Mouse (Mus musculus): ENCODE data around the gene Olfr44. TPM values are rescaled to one million over a fixed set of nuclear protein-coding genes. Genes with fewer than 3 reads are reported as not detected.

The Olfr44 gene
- not detected for total RNA-seq (2021)
- long read RNA-seq, experiment 1, result 0 reads
- long read RNA-seq, experiment 2, result 0 reads

DNA sequence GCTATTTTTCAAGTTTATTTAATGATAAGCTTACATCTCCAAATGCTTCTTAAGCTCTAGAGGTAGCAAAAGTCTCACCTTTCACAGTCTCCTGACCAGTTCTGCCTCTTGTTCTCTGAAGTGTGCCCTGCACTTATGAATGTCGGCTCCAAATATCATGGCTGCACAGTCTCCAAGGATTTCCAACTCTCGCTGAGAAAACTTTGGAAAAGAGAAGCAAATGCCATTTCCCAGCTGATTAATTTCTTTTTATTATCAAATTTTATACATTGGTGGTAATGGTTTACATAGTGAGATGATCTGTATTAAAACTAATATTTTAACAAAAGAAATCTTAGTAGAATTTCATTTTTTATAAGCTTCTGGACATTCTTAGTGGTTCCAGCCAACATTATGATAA is at the start of gene Olfr44:
TSS of gene Olfr44 (minus strand) at position 101 of the 400 bp plus-strand sequence.
- DNase-seq (ENCODE audit: low spot score), result no peak

DNA sequence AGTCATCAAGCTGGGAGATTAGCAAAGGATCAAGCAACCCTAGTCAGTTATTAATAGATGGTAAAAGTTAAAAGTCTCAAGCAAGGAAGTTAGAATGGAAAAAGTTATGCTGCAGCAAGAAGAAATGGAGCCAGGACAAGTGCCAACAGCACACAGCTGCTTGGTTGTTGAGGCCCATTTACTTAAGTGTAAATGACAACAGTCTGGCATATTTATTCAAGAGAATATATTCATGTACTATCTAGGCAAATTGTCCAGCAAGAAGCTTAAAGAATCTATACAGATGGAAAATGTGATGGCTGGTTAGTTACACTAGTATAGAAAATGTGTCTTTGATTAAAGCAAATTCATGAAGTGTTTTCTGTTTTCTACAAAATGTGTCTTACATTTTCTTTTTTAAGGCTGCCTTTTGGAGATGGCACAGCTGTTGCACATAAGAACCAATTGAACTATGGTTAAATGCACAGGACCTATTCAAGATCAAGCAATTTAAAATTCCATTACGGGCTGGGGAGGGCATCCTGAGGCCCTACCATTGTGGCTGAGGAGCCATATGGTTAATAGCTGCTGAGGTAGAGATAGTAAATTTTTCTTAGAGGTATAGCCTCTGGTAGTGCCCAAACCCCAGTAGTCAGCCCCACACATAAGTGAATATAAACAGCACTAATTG is 30.0 kb upstream of the Olfr44 start:
- no peak for DNase-seq (ENCODE audit: low spot score)

DNA sequence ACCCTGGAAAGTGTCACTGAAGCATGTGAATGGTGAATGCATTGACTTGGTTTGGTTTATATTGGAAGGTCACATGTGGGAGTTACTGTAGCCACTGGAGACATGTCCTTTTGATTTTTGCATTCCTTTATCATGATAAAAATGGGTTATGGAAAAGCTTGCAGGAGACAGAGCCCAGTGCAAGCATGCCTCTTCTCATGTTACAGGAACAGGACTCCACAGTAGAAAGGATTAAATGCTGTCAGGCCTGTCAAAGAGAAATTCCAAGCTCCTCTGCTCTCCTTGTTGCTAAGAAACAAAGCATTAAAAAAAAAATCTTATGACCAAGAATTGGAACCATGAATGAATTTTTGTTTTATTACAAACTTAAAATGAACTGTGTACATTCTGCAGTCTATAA is 24.8 kb upstream of the Olfr44 start:
- no peak for DNase-seq (ENCODE audit: low spot score)

DNA sequence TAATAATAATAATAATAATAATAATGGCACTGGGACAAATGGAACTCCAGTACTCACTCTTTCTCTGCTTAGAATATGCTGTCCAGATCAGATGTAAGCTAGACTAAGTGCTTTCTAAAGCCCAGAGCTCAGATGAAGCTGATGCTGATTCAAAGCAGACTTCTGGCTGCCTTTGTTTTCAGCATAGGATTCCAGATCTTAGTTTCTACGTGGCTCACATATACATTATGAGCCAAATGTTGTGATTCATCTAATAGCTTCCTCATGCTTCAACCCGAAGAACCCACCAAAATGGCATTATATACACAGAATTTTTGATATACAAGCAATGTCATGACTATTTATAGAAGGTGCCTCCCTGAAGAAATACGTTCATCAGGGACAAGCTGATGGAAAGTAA is 21.7 kb upstream of the Olfr44 start, which contains the start of gene Olfr957:
TSS of gene Olfr957 (minus strand) at position 279 of the 400 bp plus-strand sequence.
- no peak for DNase-seq (ENCODE audit: low spot score)

DNA sequence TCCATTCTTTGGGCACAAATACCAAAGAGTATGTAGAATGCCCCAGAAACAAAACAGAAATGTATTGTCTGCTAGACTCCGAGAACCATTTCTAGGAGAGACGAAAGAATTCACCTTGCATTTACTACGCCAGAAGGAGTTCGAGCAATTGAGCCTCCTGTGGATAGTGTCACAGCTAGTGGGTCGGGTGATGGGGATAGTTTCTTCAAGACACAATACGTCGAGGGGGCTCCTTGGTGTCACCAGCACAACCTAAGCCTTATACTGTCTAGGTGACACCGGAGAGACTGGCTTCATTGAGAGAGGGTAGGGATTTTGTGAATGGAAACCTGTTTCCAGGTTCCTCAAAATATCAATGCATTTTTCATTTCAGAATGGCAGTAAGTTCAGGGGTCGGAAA is 15.6 kb upstream of the Olfr44 start:
- DNase-seq (ENCODE audit: low spot score), result no peak

DNA sequence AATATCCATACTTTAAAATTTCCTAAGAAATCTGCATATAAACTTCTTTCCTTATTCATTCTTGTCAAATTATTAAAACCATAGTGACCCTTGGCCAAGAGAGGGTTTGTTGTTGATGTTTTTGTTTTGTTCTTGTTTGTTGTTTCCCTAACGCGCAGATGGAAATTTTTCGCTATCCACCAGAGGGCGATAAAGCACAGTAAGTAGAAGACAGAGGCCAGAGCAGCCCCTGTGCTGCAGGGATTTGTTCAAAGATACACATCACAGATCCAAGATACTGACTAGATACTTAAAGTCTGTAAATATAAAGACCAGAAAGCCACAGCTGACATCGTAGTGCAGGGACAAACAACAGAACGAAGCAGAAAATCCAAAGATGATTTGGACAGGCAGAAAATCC is 15.2 kb upstream of the Olfr44 start:
- peak; percentile 7 for DNase-seq (ENCODE audit: low spot score)

DNA sequence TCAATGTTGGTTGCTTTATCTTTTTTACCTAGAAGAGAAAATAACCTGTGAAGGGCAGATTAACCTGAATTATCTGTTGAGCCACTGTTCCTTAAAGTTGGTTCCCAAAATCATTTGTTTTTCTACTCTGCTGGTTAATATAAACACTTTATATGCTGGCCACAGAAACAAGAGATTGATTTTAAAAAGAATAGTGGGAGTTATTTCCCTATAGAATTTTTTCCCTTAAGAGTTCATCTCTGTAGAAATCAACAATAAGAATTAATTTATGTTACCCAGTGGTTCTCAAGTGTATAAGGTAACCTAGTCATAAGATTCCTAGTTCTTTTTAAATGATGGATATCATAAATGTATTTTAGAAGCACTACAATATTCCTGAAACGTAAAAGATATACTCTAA is 22.0 kb downstream of the Olfr44 start, which contains the start of gene Olfr955:
TSS of gene Olfr955 (minus strand) at position 101 of the 400 bp plus-strand sequence.
- DNase-seq (ENCODE audit: low spot score), result no peak

DNA sequence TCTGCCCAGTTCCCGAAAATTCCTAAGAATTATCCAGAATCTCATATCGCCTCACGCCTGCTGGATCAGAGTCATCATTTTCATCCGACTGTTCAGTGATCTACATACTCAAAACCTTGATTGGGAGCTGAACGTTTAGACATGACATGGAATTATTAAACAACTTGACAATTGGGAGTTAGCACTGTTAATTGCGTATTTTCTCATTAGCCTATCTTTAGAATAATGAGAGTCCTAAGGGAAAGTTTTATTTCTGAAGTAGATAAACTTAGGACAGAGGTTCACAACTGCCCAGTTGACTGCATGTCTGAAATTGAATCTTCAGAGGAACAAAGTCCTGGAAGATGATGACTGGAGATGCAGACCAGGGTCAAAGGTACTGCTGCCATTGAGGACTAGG is 37.4 kb downstream of the Olfr44 start, which contains the start of gene Olfr954:
TSS of gene Olfr954 (plus strand) at position 301 of the 400 bp plus-strand sequence.
- no peak for DNase-seq (ENCODE audit: low spot score)

Other genes with a start within 250 kb of the Olfr44 start
- gene Olfr1537, start 244.0 kb downstream of the Olfr44 start, total RNA-seq (2021), result not detected
- not detected for gene Olfr945, start 217.2 kb downstream of the Olfr44 start, total RNA-seq (2021)
- gene Olfr948, start 167.9 kb downstream of the Olfr44 start, total RNA-seq (2021), result not detected
- not detected for gene Olfr951, start 106.6 kb downstream of the Olfr44 start, total RNA-seq (2021)
- gene Olfr952, start 66.8 kb downstream of the Olfr44 start, total RNA-seq (2021), result not detected
- not detected for gene Olfr954, start 37.3 kb downstream of the Olfr44 start, total RNA-seq (2021)
- not detected for gene Olfr955, start 22.1 kb downstream of the Olfr44 start, total RNA-seq (2021)
- not detected for gene Olfr957, start 21.8 kb upstream of the Olfr44 start, total RNA-seq (2021)
- not detected for gene Olfr958, start 60.1 kb upstream of the Olfr44 start, total RNA-seq (2021)
- gene Olfr959, start 81.6 kb upstream of the Olfr44 start, total RNA-seq (2021), result not detected
- gene AW551984, start 110.4 kb upstream of the Olfr44 start, total RNA-seq (2021), result under 1 TPM; 0.38 to 0.66 TPM
- not detected for gene Olfr148, start 116.7 kb upstream of the Olfr44 start, total RNA-seq (2021)
- gene Olfr960, start 127.4 kb upstream of the Olfr44 start, total RNA-seq (2021), result not detected
- not detected for gene Olfr961, start 151.1 kb upstream of the Olfr44 start, total RNA-seq (2021)
- not detected for gene Olfr963, start 173.2 kb upstream of the Olfr44 start, total RNA-seq (2021)
- not detected for gene Olfr149, start 213.1 kb upstream of the Olfr44 start, total RNA-seq (2021)
- not detected for gene Olfr965, start 217.4 kb upstream of the Olfr44 start, total RNA-seq (2021)
- gene Olfr150, start 237.0 kb upstream of the Olfr44 start, total RNA-seq (2021), result not detected

Data from gastrocnemius, adult 18-20 months (tissue).